Mouse (Mus musculus) stomach, embryonic 15.5 days (tissue): ENCODE measurements around the gene Ptcra. TPM values are rescaled to one million over a fixed set of nuclear protein-coding genes. Genes with fewer than 3 reads are reported as not detected.

Experiments used
- ATAC-seq: fragments of 200-750 bp; cut with Nextera tagmentation; 2 replicates; pipeline ENCODE4 v1.8.0; 2017; ENCODE audit warnings: low read depth, moderate number of reproducible peaks, moderate TSS enrichment; ENCODE audit not compliant: insufficient read depth, low FRiP score
- H3K27ac ChIP-seq: fragments of 300-500 bp; sonication (generic); 2 replicates; pipeline ENCODE4 v1.5.1; 2015; ENCODE audit warnings: mild to moderate bottlenecking, inconsistent platforms
- H3K27me3 ChIP-seq: fragments of 300-500 bp; sonication (generic); replicated peaks from 2 replicates; pipeline ENCODE4 v1.6.1; 2015; ENCODE audit warnings: inconsistent platforms
- H3K36me3 ChIP-seq: fragments of 300-500 bp; sonication (generic); 2 replicates; pipeline ENCODE4 v1.6.1; 2015; ENCODE audit warnings: inconsistent platforms
- H3K4me1 ChIP-seq: fragments of 300-500 bp; sonication (generic); 2 replicates; pipeline ENCODE4 v1.6.1; 2015; ENCODE audit warnings: inconsistent platforms
- H3K4me2 ChIP-seq: fragments of 300-500 bp; sonication (generic); 2 replicates; pipeline ENCODE4 v1.6.1; 2015; ENCODE audit warnings: mild to moderate bottlenecking, inconsistent platforms
- H3K4me3 ChIP-seq: fragments of 300-500 bp; sonication (generic); replicated peaks from 2 replicates; pipeline ENCODE4 v1.5.1; 2015; ENCODE audit warnings: inconsistent platforms
- H3K9ac ChIP-seq: fragments of 300-500 bp; sonication (generic); 2 replicates; pipeline ENCODE4 v1.6.1; 2015; ENCODE audit warnings: inconsistent platforms
- H3K9me3 ChIP-seq: fragments of 300-500 bp; sonication (generic); 2 replicates; pipeline ENCODE4 v1.6.1; 2016; ENCODE audit warnings: inconsistent platforms
- WGBS: fragments of 180-500 bp; shearing (Covaris S2); methylation state at CpG from one replicate; pipeline ENCODE4 v1.1.7; 2015; 5-methylcytosine and 5-hydroxymethylcytosine counted together
- polyA plus RNA-seq: library from polyadenylated mRNA; unstranded; fragments of >200 nt; fragmentation: Nextera tagmentation; extraction: Ambion mirVana; gene quantifications from 2 replicates; pipeline ENCODE4 v1.2.1, GENCODE M21; 2015

Ptcra gene
- polyA plus RNA-seq, 1 experiment from 2014 or later: 0.37 TPM

DNA sequence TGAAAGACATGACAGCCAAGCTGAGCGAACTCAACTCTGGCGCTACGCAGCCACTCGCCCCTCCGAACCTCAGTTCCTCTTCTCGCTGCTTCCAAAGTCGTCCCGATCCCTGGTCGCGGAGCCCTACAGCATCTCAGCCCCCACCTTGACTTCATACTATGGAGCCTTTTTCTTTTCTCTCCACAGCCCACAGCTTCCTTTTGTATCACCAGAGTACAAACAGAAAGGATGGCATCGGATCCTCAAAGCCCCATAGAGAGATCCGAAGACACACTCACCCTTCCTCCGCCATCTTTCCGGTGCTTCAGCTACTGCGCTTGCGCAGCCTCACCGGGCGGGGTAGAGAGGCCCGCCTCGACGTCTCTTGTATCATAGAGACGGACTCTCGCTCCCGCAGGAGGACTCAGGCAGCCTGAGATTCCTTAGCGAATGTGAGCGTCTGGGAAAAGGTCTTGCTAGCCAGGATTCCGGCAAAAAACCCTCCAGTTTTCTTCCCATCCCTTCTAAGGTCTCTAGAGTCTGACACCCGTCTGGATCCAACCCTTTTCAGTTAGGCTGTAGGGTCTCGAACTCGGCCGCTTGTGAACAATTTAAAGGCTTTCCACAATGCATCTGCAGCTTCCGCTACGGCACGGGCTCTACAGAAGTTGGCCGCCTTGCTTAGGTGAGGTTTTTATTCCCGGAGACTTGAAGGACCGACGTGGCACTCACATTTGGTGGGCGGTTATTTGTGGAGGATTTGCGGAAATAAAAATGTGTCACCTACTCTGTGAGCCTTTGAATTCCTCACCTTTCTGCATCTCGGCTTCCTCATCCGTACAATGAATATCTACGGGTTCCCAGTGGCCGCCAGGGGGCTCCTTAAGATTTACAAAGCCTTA, 19.1 kb upstream of the Ptcra start, which contains the start of gene Rpl7l1:
TSS of gene Rpl7l1 (minus strand) at position 332 of the 881 bp plus-strand sequence.
- H3K4me1 ChIP-seq: no peaks in the 10 kb centered on the region
- peak within 1 kb of the TSS; percentile 69 for H3K9ac ChIP-seq
- H3K4me3 ChIP-seq: peak within 1 kb of the TSS; percentile 76
- under 1% methylated on average over 44 of the region's 44 CpGs for WGBS
- peak; percentile 95 for ATAC-seq
- H3K9me3 ChIP-seq: no peaks in the 10 kb centered on the region
- H3K36me3 ChIP-seq: peaks cover 30% of the 10 kb centered on the region
- H3K27ac ChIP-seq: peak within 1 kb of the TSS; percentile 85
- no peaks in the 10 kb centered on the region for H3K27me3 ChIP-seq
- H3K4me2 ChIP-seq: peak within 1 kb of the TSS; percentile 60

DNA sequence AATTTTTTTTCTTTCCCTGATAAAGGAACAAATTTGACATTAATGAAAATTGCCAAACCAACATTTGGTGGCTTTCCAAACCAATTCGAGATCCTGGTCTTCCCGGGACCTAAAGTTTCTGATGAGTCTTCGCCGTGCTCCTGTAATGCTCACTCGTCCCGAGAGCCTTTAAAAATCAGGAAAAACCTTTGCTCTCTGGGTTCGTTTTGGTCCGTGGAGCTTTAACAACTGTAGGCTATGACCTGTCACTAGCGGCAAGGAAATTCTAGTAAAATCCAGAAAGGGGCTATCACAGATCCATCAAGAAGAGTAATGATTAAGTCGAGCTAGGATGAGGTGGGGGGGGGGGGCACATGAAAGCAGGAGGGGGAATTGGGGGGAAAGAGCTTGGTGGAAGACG, 18.4 kb upstream of the Ptcra start:
- H3K9ac ChIP-seq: peak overlapping the region; percentile 69
- no peak for ATAC-seq
- H3K4me3 ChIP-seq: peak overlapping the region; percentile 76
- no peaks in the 10 kb centered on the region for H3K4me1 ChIP-seq
- 3% methylated on average over 11 of the region's 11 CpGs for WGBS
- no peaks in the 10 kb centered on the region for H3K9me3 ChIP-seq
- H3K36me3 ChIP-seq: peaks cover 36% of the 10 kb centered on the region
- H3K4me2 ChIP-seq: peak overlapping the region; percentile 60
- peak overlapping the region; percentile 85 for H3K27ac ChIP-seq
- no peaks in the 10 kb centered on the region for H3K27me3 ChIP-seq

GRCm38 (mm10) chr17:46776087-46776486, 12.6 kb upstream of the Ptcra start:
- Histone ChIP-seq H3K4me3 (no peak overlapping the region), H3K27me3 (no peaks in the 10 kb centered on the region), H3K4me1 (peaks cover 11% of the 10 kb centered on the region), H3K27ac (peak overlapping the region; percentile 36; the same call in 1 of the 2 replicates), H3K9me3 (no peaks in the 10 kb centered on the region), H3K36me3 (peaks cover 54% of the 10 kb centered on the region), H3K9ac (no peak overlapping the region), H3K4me2 (no peak overlapping the region)
- no peak for ATAC-seq
- 58% methylated on average over 3 of the region's 3 CpGs for WGBS

DNA sequence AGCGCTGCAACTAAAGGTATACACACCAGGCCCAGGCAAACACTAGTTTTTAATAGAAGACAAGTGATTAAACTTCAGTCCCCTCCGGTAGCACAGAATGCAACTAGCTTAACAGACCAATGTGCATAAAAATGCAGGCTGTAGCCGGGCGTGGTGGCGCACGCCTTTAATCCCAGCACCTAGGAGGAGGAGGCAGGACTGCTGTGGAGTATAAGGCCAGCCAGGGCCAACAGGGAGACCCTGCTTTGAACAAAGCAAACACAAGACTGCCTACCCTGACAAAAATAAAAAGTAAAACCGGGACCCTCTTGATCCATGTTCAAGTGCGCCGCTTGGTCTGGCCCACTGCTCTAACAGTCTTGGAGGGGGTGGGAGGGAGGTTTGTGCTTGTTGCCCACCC, 11.6 kb upstream of the Ptcra start:
- 89% methylated on average over 9 of the region's 9 CpGs for WGBS
- H3K27me3 ChIP-seq: no peaks in the 10 kb centered on the region
- no peak for ATAC-seq
- H3K4me1 ChIP-seq: peaks cover 11% of the 10 kb centered on the region
- H3K27ac ChIP-seq: no peak overlapping the region; the same call in 1 of the 2 replicates
- no peak overlapping the region for H3K9ac ChIP-seq
- H3K9me3 ChIP-seq: no peaks in the 10 kb centered on the region
- no peak overlapping the region for H3K4me3 ChIP-seq
- no peak overlapping the region for H3K4me2 ChIP-seq
- peaks cover 48% of the 10 kb centered on the region for H3K36me3 ChIP-seq

DNA sequence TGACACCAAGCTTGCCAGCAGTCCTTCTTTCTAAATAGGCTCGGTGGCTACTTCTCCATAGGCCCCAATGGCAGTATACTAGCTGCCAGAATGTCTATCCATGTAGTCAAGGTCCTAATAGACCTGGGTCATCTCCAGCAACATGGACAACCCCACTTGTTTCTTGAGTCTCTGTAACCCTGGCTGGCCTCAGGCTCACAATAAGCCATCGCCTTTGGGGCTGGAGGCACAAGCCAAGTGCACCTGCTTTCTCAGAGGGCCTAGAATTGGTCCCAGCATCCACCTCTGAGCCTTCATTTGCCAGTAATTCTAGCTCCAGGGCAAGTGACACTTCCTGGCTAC, 10.6 kb upstream of the Ptcra start:
- H3K9me3 ChIP-seq: no peaks in the 10 kb centered on the region
- H3K36me3 ChIP-seq: peaks cover 40% of the 10 kb centered on the region
- H3K27ac ChIP-seq: peak overlapping the region; percentile 48; the same call in 1 of the 2 replicates
- 43% methylated on average over 2 of the region's 2 CpGs for WGBS
- no peak overlapping the region for H3K4me3 ChIP-seq
- ATAC-seq: no peak
- peaks cover 11% of the 10 kb centered on the region for H3K4me1 ChIP-seq
- no peak overlapping the region for H3K9ac ChIP-seq
- no peaks in the 10 kb centered on the region for H3K27me3 ChIP-seq
- H3K4me2 ChIP-seq: peak overlapping the region; percentile 79

GRCm38 (mm10) chr17:46773278-46774130, 10.0 kb upstream of the Ptcra start:
- Histone ChIP-seq H3K4me3 (peak overlapping the region; percentile 95), H3K27ac (peak overlapping the region; percentile 92), H3K36me3 (peaks cover 34% of the 10 kb centered on the region), H3K4me2 (peak overlapping the region; percentile 79), H3K4me1 (peaks cover 11% of the 10 kb centered on the region), H3K9ac (peak overlapping the region; percentile 89), H3K9me3 (no peaks in the 10 kb centered on the region), H3K27me3 (no peaks in the 10 kb centered on the region)
- peak; percentile 3; the same call in 1 of the 2 replicates for ATAC-seq
- WGBS: 8% methylated on average over 19 of the region's 20 CpGs

- Histone ChIP-seq H3K4me3 (peak within 1 kb of the TSS; percentile 95), H3K4me1 (peaks cover 11% of the 10 kb centered on the region), H3K9me3 (no peaks in the 10 kb centered on the region), H3K9ac (peak within 1 kb of the TSS; percentile 89), H3K27me3 (no peaks in the 10 kb centered on the region), H3K4me2 (peak within 1 kb of the TSS; percentile 79), H3K27ac (peak within 1 kb of the TSS; percentile 92), H3K36me3 (peaks cover 25% of the 10 kb centered on the region)
- under 1% methylated on average over 50 of the region's 50 CpGs for WGBS
- ATAC-seq: peak; percentile 81
Observed at GRCm38 (mm10) chr17:46772404-46773277, 9.1 kb upstream of the Ptcra start, which contains the start of gene 2310039H08Rik. 2310039H08Rik (plus strand) TSS chr17:46772635.

DNA sequence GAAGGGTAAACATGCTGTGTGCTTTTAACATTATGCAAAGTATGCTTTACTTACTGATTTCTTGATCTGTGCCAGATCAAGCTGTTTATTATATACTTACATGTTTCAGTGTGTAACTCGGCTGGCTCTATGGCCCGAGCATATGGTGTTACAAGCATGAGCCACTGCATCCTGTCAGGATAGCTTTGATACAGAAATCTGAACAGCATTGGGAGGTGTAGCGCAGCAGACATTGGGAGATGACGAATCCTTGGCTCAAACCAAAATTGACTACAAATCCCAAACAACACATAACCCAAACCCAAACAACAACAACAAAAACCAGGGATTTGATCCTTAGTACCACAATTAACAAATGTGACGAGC, 8.5 kb upstream of the Ptcra start:
- no peak overlapping the region; the same call in 1 of the 2 replicates for H3K9ac ChIP-seq
- H3K4me3 ChIP-seq: peak overlapping the region; percentile 95
- H3K9me3 ChIP-seq: no peaks in the 10 kb centered on the region
- WGBS: 3% methylated on average over 5 of the region's 5 CpGs
- peak overlapping the region; percentile 92 for H3K27ac ChIP-seq
- H3K36me3 ChIP-seq: peaks cover 19% of the 10 kb centered on the region
- H3K4me2 ChIP-seq: peak overlapping the region; percentile 79
- H3K27me3 ChIP-seq: no peaks in the 10 kb centered on the region
- ATAC-seq: no peak
- H3K4me1 ChIP-seq: peaks cover 11% of the 10 kb centered on the region

DNA sequence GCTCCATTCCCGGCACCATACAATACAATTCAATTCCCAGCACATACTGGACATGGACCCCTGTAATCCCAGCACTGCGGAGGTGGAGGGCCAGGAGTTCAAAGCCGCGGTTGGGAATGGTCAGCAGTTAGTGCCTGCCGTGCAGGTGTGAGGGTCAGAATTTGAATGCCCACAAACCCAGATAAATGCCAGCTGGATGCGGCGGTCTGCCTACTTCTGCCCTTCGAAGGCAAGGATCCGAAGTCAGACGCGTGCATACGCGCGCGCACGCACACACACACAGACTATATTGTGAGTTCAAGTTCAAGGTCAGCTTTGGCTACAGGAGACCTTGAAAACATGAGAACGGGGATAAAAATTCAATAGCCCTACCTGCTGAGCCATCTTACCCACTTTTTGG, 8.1 kb upstream of the Ptcra start:
- WGBS: 60% methylated on average over 17 of the region's 17 CpGs
- H3K4me2 ChIP-seq: peak overlapping the region; percentile 79
- no peaks in the 10 kb centered on the region for H3K9me3 ChIP-seq
- ATAC-seq: no peak
- H3K36me3 ChIP-seq: peaks cover 17% of the 10 kb centered on the region
- H3K27ac ChIP-seq: peak overlapping the region; percentile 92
- H3K4me3 ChIP-seq: peak overlapping the region; percentile 95
- peaks cover 11% of the 10 kb centered on the region for H3K4me1 ChIP-seq
- no peaks in the 10 kb centered on the region for H3K27me3 ChIP-seq
- H3K9ac ChIP-seq: no peak overlapping the region

GRCm38 (mm10) chr17:46771025-46771424, 7.5 kb upstream of the Ptcra start:
- whole genome bisulfite sequencing: 81% methylated on average over 4 of the region's 4 CpGs
- ATAC-seq: no peak

GRCm38 (mm10) chr17:46770546-46770945, 7.0 kb upstream of the Ptcra start:
- ATAC-seq: no peak
- H3K4me1 ChIP-seq: peaks cover 11% of the 10 kb centered on the region
- H3K36me3 ChIP-seq: peaks cover 7% of the 10 kb centered on the region
- 85% methylated on average over 11 of the region's 11 CpGs for WGBS
- H3K9ac ChIP-seq: no peak overlapping the region
- H3K27me3 ChIP-seq: no peaks in the 10 kb centered on the region
- no peak overlapping the region for H3K4me2 ChIP-seq
- no peak overlapping the region for H3K4me3 ChIP-seq
- H3K27ac ChIP-seq: no peak overlapping the region
- no peaks in the 10 kb centered on the region for H3K9me3 ChIP-seq

More at GRCm38 (mm10) chr17:46771025-46771424, 7.5 kb upstream of the Ptcra start:
- H3K27ac ChIP-seq: no peak overlapping the region
- H3K4me1 ChIP-seq: peaks cover 11% of the 10 kb centered on the region
- no peaks in the 10 kb centered on the region for H3K9me3 ChIP-seq
- no peak overlapping the region for H3K4me3 ChIP-seq
- no peaks in the 10 kb centered on the region for H3K27me3 ChIP-seq
- H3K9ac ChIP-seq: no peak overlapping the region
- H3K4me2 ChIP-seq: no peak overlapping the region
- H3K36me3 ChIP-seq: peaks cover 12% of the 10 kb centered on the region
